Mouse (Mus musculus) left cerebral cortex, postnatal 4 days (tissue): Measurements from ENCODE around the gene Cgnl1. TPM values are rescaled to one million over a fixed set of nuclear protein-coding genes. Genes with fewer than 3 reads are reported as not detected.

Experiments
- DNase-seq: peaks from one replicate; pipeline ENCODE4 v3.0.0-alpha.2; 2022
- intact Hi-C: fragments of 180-260 bp; cut with DNase I; formaldehyde crosslinking; loops from one replicate; pipeline ENCODE4 v1.15.1; 2025
- total RNA-seq, 2 experiments: library from RNA; stranded (reverse); gene quantifications; 2 replicates each; pipeline ENCODE4 v1.2.3; 2021

Gene Cgnl1
- total RNA-seq, 2 experiments from 2014 or later, result 9.9 to 10.9 TPM

- DNase-seq, result peak; percentile 17
- intact Hi-C loops, result no loop called here
Observed at GRCm38 (mm10) chr9:71675799-71676414, 95.5 kb downstream of the Cgnl1 start.

- DNase-seq, result no peak
- intact Hi-C loops, result no loop called here
Observed at GRCm38 (mm10) chr9:71675216-71675615, 96.2 kb downstream of the Cgnl1 start.

- no peak for DNase-seq
- intact Hi-C loops, result no loop called here
Observed at GRCm38 (mm10) chr9:71674476-71674875, 96.9 kb downstream of the Cgnl1 start.

- intact Hi-C loops, result no loop called here
- DNase-seq, result no peak
Observed at GRCm38 (mm10) chr9:71672495-71672894, 98.9 kb downstream of the Cgnl1 start.

GRCm38 (mm10) chr9:71670677-71671076, 100.7 kb downstream of the Cgnl1 start:
- no peak for DNase-seq
- intact Hi-C loops, result no loop called here

GRCm38 (mm10) chr9:71667616-71668015, 103.8 kb downstream of the Cgnl1 start:
- no peak for DNase-seq
- intact Hi-C loops, result no loop called here

GRCm38 (mm10) chr9:71666432-71666831, 105.0 kb downstream of the Cgnl1 start:
- no peak for DNase-seq
- intact Hi-C loops, result no loop called here

GRCm38 (mm10) chr9:71665493-71665892, 105.9 kb downstream of the Cgnl1 start:
- intact Hi-C loops, result no loop called here
- DNase-seq, result no peak

GRCm38 (mm10) chr9:71664855-71665254, 106.5 kb downstream of the Cgnl1 start:
- intact Hi-C loops, result no loop called here
- DNase-seq, result no peak

GRCm38 (mm10) chr9:71663421-71664217, 107.8 kb downstream of the Cgnl1 start:
- no peak for DNase-seq
- intact Hi-C loops, result no loop called here

GRCm38 (mm10) chr9:71660540-71660939, 110.9 kb downstream of the Cgnl1 start:
- DNase-seq, result no peak
- intact Hi-C loops, result no loop called here

GRCm38 (mm10) chr9:71659681-71660080, 111.7 kb downstream of the Cgnl1 start:
- no peak for DNase-seq
- intact Hi-C loops, result no loop called here

- intact Hi-C loops, result no loop called here
- DNase-seq, result no peak
Observed at GRCm38 (mm10) chr9:71657199-71657598, 114.2 kb downstream of the Cgnl1 start.

GRCm38 (mm10) chr9:71654861-71655260, 116.5 kb downstream of the Cgnl1 start:
- intact Hi-C loops, result no loop called here
- no peak for DNase-seq

GRCm38 (mm10) chr9:71646115-71646514, 125.3 kb downstream of the Cgnl1 start:
- intact Hi-C loops, result loop anchor here (5.0 to 10.0 kb wide), 3 partner anchors 311 to 761 kb away; no protein-coding TSS in a partner anchor
- peak; percentile 78 for DNase-seq

- intact Hi-C loops, result loop anchor here (2.0 to 10.0 kb wide), 2 partner anchors 163 to 551 kb away; no protein-coding TSS in a partner anchor
- DNase-seq, result no peak
Observed at GRCm38 (mm10) chr9:71643611-71644010, 127.8 kb downstream of the Cgnl1 start.

GRCm38 (mm10) chr9:71642270-71642669, 129.1 kb downstream of the Cgnl1 start:
- DNase-seq, result no peak
- intact Hi-C loops, result loop anchor here (10.0 kb wide), 1 partner anchor 553 kb away; no protein-coding TSS in a partner anchor

GRCm38 (mm10) chr9:71640361-71640927, 131.0 kb downstream of the Cgnl1 start:
- no peak for DNase-seq
- intact Hi-C loops, result loop anchor here (10.0 kb wide), 1 partner anchor 554 kb away; no protein-coding TSS in a partner anchor

GRCm38 (mm10) chr9:71638198-71638597, 133.2 kb downstream of the Cgnl1 start:
- intact Hi-C loops, result no loop called here

GRCm38 (mm10) chr9:71636854-71637253, 134.5 kb downstream of the Cgnl1 start:
- peak; percentile 25 for DNase-seq
- intact Hi-C loops, result no loop called here

More at GRCm38 (mm10) chr9:71638198-71638597, 133.2 kb downstream of the Cgnl1 start:
- no peak for DNase-seq

GRCm38 (mm10) chr9:71635627-71636026, 135.8 kb downstream of the Cgnl1 start:
- no peak for DNase-seq
- intact Hi-C loops, result no loop called here
